Mouse (Mus musculus): Measurements from ENCODE around the gene Arhgap9. TPM values are rescaled to one million over a fixed set of nuclear protein-coding genes. Genes with fewer than 3 reads are reported as not detected.
A peak's percentile ranks its signal among the peaks of the same experiment; 100 is the strongest.
"Not testable (repeated sequence)": the region's sequence is repeated elsewhere in the genome, so short reads cannot be mapped to it uniquely, and the experiment has no call there.

Gene Arhgap9
- polyA plus RNA-seq, 1 experiment from 2014 or later: 5.1 TPM

GRCm38 (mm10) chr10:127294895-127295510 lies 26.8 kb upstream of the Arhgap9 start:
- H3K9ac ChIP-seq: no peak overlapping the region
- 93% methylated on average over 10 of the region's 10 CpGs for WGBS
- no peaks in the 10 kb centered on the region for H3K9me3 ChIP-seq
- H3K4me2 ChIP-seq: no peak overlapping the region
- no peak overlapping the region for H3K4me3 ChIP-seq
- H3K27ac ChIP-seq: no peak overlapping the region
- H3K4me1 ChIP-seq: peaks cover 20% of the 10 kb centered on the region
- H3K36me3 ChIP-seq: peaks cover 74% of the 10 kb centered on the region
- no peaks in the 10 kb centered on the region for H3K27me3 ChIP-seq
- no peak for ATAC-seq (ENCODE audit: insufficient number of reproducible peaks, low FRiP score, low TSS enrichment, low read depth)

GRCm38 (mm10) chr10:127295986-127296794 lies 25.6 kb upstream of the Arhgap9 start:
- peaks cover 85% of the 10 kb centered on the region for H3K36me3 ChIP-seq
- 88% methylated on average over 24 of the region's 24 CpGs for WGBS
- H3K4me1 ChIP-seq: peaks cover 20% of the 10 kb centered on the region
- no peak overlapping the region for H3K4me2 ChIP-seq
- no peaks in the 10 kb centered on the region for H3K9me3 ChIP-seq
- H3K27ac ChIP-seq: no peak overlapping the region
- H3K9ac ChIP-seq: no peak overlapping the region
- no peak for ATAC-seq (ENCODE audit: insufficient number of reproducible peaks, low FRiP score, low TSS enrichment, low read depth)
- H3K4me3 ChIP-seq: no peak overlapping the region
- H3K27me3 ChIP-seq: no peaks in the 10 kb centered on the region

GRCm38 (mm10) chr10:127297015-127297871 lies 24.5 kb upstream of the Arhgap9 start:
- Histone ChIP-seq H3K36me3 (peaks cover 94% of the 10 kb centered on the region), H3K27me3 (no peaks in the 10 kb centered on the region), H3K4me1 (peaks cover 11% of the 10 kb centered on the region), H3K27ac (no peak overlapping the region), H3K4me2 (no peak overlapping the region), H3K4me3 (no peak overlapping the region), H3K9me3 (no peaks in the 10 kb centered on the region), H3K9ac (no peak overlapping the region)
- 91% methylated on average over 16 of the region's 16 CpGs for WGBS
- ATAC-seq (ENCODE audit: insufficient number of reproducible peaks, low FRiP score, low TSS enrichment, low read depth): no peak

- no peaks in the 10 kb centered on the region for H3K9me3 ChIP-seq
- H3K4me1 ChIP-seq: no peaks in the 10 kb centered on the region
- H3K27me3 ChIP-seq: no peaks in the 10 kb centered on the region
- peaks cover 94% of the 10 kb centered on the region for H3K36me3 ChIP-seq
- no peak overlapping the region for H3K9ac ChIP-seq
- no peak for ATAC-seq (ENCODE audit: insufficient number of reproducible peaks, low FRiP score, low TSS enrichment, low read depth)
- 92% methylated on average over 6 of the region's 6 CpGs for WGBS
- H3K4me3 ChIP-seq: no peak overlapping the region
- no peak overlapping the region for H3K27ac ChIP-seq
- H3K4me2 ChIP-seq: no peak overlapping the region
Measured at GRCm38 (mm10) chr10:127300361-127300760, 21.4 kb upstream of the Arhgap9 start.

- ATAC-seq (ENCODE audit: insufficient number of reproducible peaks, low FRiP score, low TSS enrichment, low read depth): no peak
- H3K4me3 ChIP-seq: no peak overlapping the region
- no peak overlapping the region for H3K4me2 ChIP-seq
- 92% methylated on average over 11 of the region's 11 CpGs for WGBS
- no peak overlapping the region for H3K27ac ChIP-seq
- no peak overlapping the region for H3K9ac ChIP-seq
- no peaks in the 10 kb centered on the region for H3K27me3 ChIP-seq
- no peaks in the 10 kb centered on the region for H3K9me3 ChIP-seq
- peaks cover 94% of the 10 kb centered on the region for H3K36me3 ChIP-seq
- no peaks in the 10 kb centered on the region for H3K4me1 ChIP-seq
Measured at GRCm38 (mm10) chr10:127303136-127303535, 18.6 kb upstream of the Arhgap9 start.

- ATAC-seq (ENCODE audit: insufficient number of reproducible peaks, low FRiP score, low TSS enrichment, low read depth); H3K27me3 ChIP-seq; H3K9ac ChIP-seq; H3K9me3 ChIP-seq; H3K4me3 ChIP-seq; H3K4me2 ChIP-seq; H3K27ac ChIP-seq: not testable (repeated sequence)
- 90% methylated on average over 3 of the region's 3 CpGs for WGBS
- Histone ChIP-seq H3K4me1 (peaks cover 12% of the 10 kb centered on the region), H3K36me3 (peaks cover 57% of the 10 kb centered on the region)
Measured at GRCm38 (mm10) chr10:127309167-127309566, 12.6 kb upstream of the Arhgap9 start.

GRCm38 (mm10) chr10:127310523-127311475 lies 11.0 kb upstream of the Arhgap9 start:
- H3K4me3 ChIP-seq: peak overlapping the region; percentile 81
- peak; percentile 49 for ATAC-seq (ENCODE audit: insufficient number of reproducible peaks, low FRiP score, low TSS enrichment, low read depth)
- 35% methylated on average over 23 of the region's 23 CpGs for WGBS
- peaks cover 12% of the 10 kb centered on the region for H3K4me1 ChIP-seq
- peak overlapping the region; percentile 80 for H3K9ac ChIP-seq
- no peaks in the 10 kb centered on the region for H3K9me3 ChIP-seq
- peak overlapping the region; percentile 65 for H3K4me2 ChIP-seq
- peaks cover 41% of the 10 kb centered on the region for H3K36me3 ChIP-seq
- peak overlapping the region; percentile 84 for H3K27ac ChIP-seq
- no peaks in the 10 kb centered on the region for H3K27me3 ChIP-seq

GRCm38 (mm10) chr10:127311476-127312355 lies 10.0 kb upstream of the Arhgap9 start, which contains the start of gene Mars:
Gene Mars, minus strand, starts transcription at chr10:127311786.
- ATAC-seq (ENCODE audit: insufficient number of reproducible peaks, low FRiP score, low TSS enrichment, low read depth): peak; percentile 92

GRCm38 (mm10) chr10:127312356-127312676 lies 9.4 kb upstream of the Arhgap9 start:
- Histone ChIP-seq H3K4me1 (peaks cover 12% of the 10 kb centered on the region), H3K4me3 (peak overlapping the region; percentile 81), H3K9ac (no peak overlapping the region), H3K36me3 (peaks cover 26% of the 10 kb centered on the region), H3K27me3 (no peaks in the 10 kb centered on the region), H3K27ac (peak overlapping the region; percentile 83), H3K4me2 (peak overlapping the region; percentile 65), H3K9me3 (no peaks in the 10 kb centered on the region)
- 1% methylated on average over 4 of the region's 4 CpGs for WGBS
- ATAC-seq (ENCODE audit: insufficient number of reproducible peaks, low FRiP score, low TSS enrichment, low read depth): no peak

More at GRCm38 (mm10) chr10:127311476-127312355, 10.0 kb upstream of the Arhgap9 start, which contains the start of gene Mars:
- Histone ChIP-seq H3K4me2 (peak within 1 kb of the TSS; percentile 65), H3K27ac (peak within 1 kb of the TSS; percentile 84), H3K36me3 (peaks cover 32% of the 10 kb centered on the region), H3K4me1 (peaks cover 12% of the 10 kb centered on the region), H3K27me3 (no peaks in the 10 kb centered on the region), H3K9me3 (no peaks in the 10 kb centered on the region), H3K9ac (peak within 1 kb of the TSS; percentile 80), H3K4me3 (peak within 1 kb of the TSS; percentile 81)
- WGBS: under 1% methylated on average over 65 of the region's 65 CpGs

- Histone ChIP-seq H3K36me3 (peaks cover 20% of the 10 kb centered on the region), H3K27ac (no peak overlapping the region), H3K27me3 (no peaks in the 10 kb centered on the region), H3K4me1 (peaks cover 12% of the 10 kb centered on the region), H3K9ac (no peak overlapping the region), H3K4me3 (no peak overlapping the region), H3K4me2 (no peak overlapping the region), H3K9me3 (no peaks in the 10 kb centered on the region)
- no peak for ATAC-seq (ENCODE audit: insufficient number of reproducible peaks, low FRiP score, low TSS enrichment, low read depth)
- WGBS: 78% methylated on average over 4 of the region's 4 CpGs
Measured at GRCm38 (mm10) chr10:127312858-127313257, 8.9 kb upstream of the Arhgap9 start.
